Mouse (Mus musculus): ENCODE results near the gene Upb1. TPM values are rescaled to one million over a fixed set of nuclear protein-coding genes. Genes with fewer than 3 reads are reported as not detected.
"Not testable (repeated sequence)": the region's sequence is repeated elsewhere in the genome, so short reads cannot be mapped to it uniquely, and the experiment has no call there.

The Upb1 gene
- polyA plus RNA-seq, 1 experiment from 2014 or later, result 0.52 TPM

GRCm38 (mm10) chr10:75448806-75449420 lies 48.0 kb downstream of the Upb1 start:
- ATAC-seq, result no peak
- WGBS, result 61% methylated on average over 6 of the region's 6 CpGs
- TF ChIP-seq CTCF (IDR thresholded peaks at IDR 0.05; ENCODE audit: low read depth), result no peak

DNA sequence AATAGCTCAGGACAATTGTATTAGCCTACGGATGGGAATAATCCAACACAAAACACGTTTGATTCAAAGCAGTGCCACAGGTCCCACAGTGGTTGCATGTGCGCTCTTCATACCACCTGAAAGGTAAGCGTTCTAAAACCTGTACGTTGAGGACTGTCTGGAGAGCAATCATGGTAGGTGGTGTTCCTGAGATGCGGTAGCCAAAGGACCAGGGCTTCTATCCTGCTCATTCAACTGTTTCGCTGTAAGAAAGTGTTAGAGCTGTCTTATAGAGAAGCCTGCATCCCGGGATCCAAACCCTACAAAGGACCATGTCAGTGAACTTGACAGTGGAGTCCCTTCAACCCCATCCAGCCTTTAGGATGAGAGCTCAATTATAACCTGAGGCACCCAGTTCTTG lies 49.4 kb downstream of the Upb1 start:
- H3K4me3 ChIP-seq (ENCODE audit: low read depth, low read length), result no peak overlapping the region
- H3K36me3 ChIP-seq (ENCODE audit: control insufficient read depth, insufficient read depth), result no peaks in the 10 kb centered on the region
- no peak overlapping the region for H3K27ac ChIP-seq (ENCODE audit: low read depth, low read length)
- no peak overlapping the region for H3K9ac ChIP-seq (ENCODE audit: low read depth, low read length)
- ATAC-seq, result no peak
- H3K27me3 ChIP-seq (replicated peaks; ENCODE audit: control insufficient read depth, insufficient read depth, low read length), result no peaks in the 10 kb centered on the region
- no peak for TF ChIP-seq CTCF (IDR thresholded peaks at IDR 0.05; ENCODE audit: low read depth)
- H3K4me1 ChIP-seq (replicated peaks; ENCODE audit: control insufficient read depth, insufficient read depth, low read length), result 0 out of 2 replicates have a peak, but pooled peaks cover 3% of the 10 kb centered on the region
- no peaks in the 10 kb centered on the region for H3K9me3 ChIP-seq (ENCODE audit: control insufficient read depth)
- WGBS, result 89% methylated on average over 8 of the region's 8 CpGs
- no peak overlapping the region for H3K4me2 ChIP-seq (replicated peaks; ENCODE audit: low read depth)

More at GRCm38 (mm10) chr10:75448806-75449420, 48.0 kb downstream of the Upb1 start:
- H3K4me3 ChIP-seq (ENCODE audit: low read depth, low read length), result no peak overlapping the region
- no peak overlapping the region for H3K9ac ChIP-seq (ENCODE audit: low read depth, low read length)
- H3K27me3 ChIP-seq (replicated peaks; ENCODE audit: control insufficient read depth, insufficient read depth, low read length), result no peaks in the 10 kb centered on the region
- no peak overlapping the region for H3K4me2 ChIP-seq (replicated peaks; ENCODE audit: low read depth)
- 0 out of 2 replicates have a peak, but pooled peaks cover 3% of the 10 kb centered on the region for H3K4me1 ChIP-seq (replicated peaks; ENCODE audit: control insufficient read depth, insufficient read depth, low read length)
- H3K9me3 ChIP-seq (ENCODE audit: control insufficient read depth), result no peaks in the 10 kb centered on the region
- H3K27ac ChIP-seq (ENCODE audit: low read depth, low read length), result no peak overlapping the region
- H3K36me3 ChIP-seq (ENCODE audit: control insufficient read depth, insufficient read depth), result no peaks in the 10 kb centered on the region

GRCm38 (mm10) chr10:75451036-75451786 lies 50.3 kb downstream of the Upb1 start:
- H3K4me1 ChIP-seq (replicated peaks; ENCODE audit: control insufficient read depth, insufficient read depth, low read length), result 0 out of 2 replicates have a peak, but pooled peaks cover 3% of the 10 kb centered on the region
- H3K27me3 ChIP-seq (replicated peaks; ENCODE audit: control insufficient read depth, insufficient read depth, low read length), result no peaks in the 10 kb centered on the region
- no peaks in the 10 kb centered on the region for H3K36me3 ChIP-seq (ENCODE audit: control insufficient read depth, insufficient read depth)
- 51% methylated on average over 10 of the region's 10 CpGs for WGBS
- no peak for TF ChIP-seq CTCF (IDR thresholded peaks at IDR 0.05; ENCODE audit: low read depth)
- ATAC-seq, result no peak
- no peak overlapping the region for H3K4me2 ChIP-seq (replicated peaks; ENCODE audit: low read depth)
- H3K9ac ChIP-seq (ENCODE audit: low read depth, low read length), result no peak overlapping the region
- H3K4me3 ChIP-seq (ENCODE audit: low read depth, low read length), result no peak overlapping the region
- H3K9me3 ChIP-seq (ENCODE audit: control insufficient read depth), result no peaks in the 10 kb centered on the region
- H3K27ac ChIP-seq (ENCODE audit: low read depth, low read length), result no peak overlapping the region

- not testable (repeated sequence) for H3K36me3 ChIP-seq (ENCODE audit: control insufficient read depth, insufficient read depth); H3K27ac ChIP-seq (ENCODE audit: low read depth, low read length); H3K27me3 ChIP-seq (replicated peaks; ENCODE audit: control insufficient read depth, insufficient read depth, low read length); H3K4me1 ChIP-seq (replicated peaks; ENCODE audit: control insufficient read depth, insufficient read depth, low read length); H3K9ac ChIP-seq (ENCODE audit: low read depth, low read length); H3K9me3 ChIP-seq (ENCODE audit: control insufficient read depth); H3K4me2 ChIP-seq (replicated peaks; ENCODE audit: low read depth); H3K4me3 ChIP-seq (ENCODE audit: low read depth, low read length)
- peak; percentile 51; the same call in 1 of the 2 replicates for ATAC-seq
- WGBS, result 51% methylated on average over 10 of the region's 18 CpGs
These were observed 55.3 kb downstream of the Upb1 start for GRCm38 (mm10) chr10:75456061-75456831.

- no peak for ATAC-seq
- no peaks in the 10 kb centered on the region for H3K36me3 ChIP-seq (ENCODE audit: control insufficient read depth, insufficient read depth)
- no peaks in the 10 kb centered on the region for H3K27me3 ChIP-seq (replicated peaks; ENCODE audit: control insufficient read depth, insufficient read depth, low read length)
- H3K9me3 ChIP-seq (ENCODE audit: control insufficient read depth), result no peaks in the 10 kb centered on the region
- no peak overlapping the region for H3K9ac ChIP-seq (ENCODE audit: low read depth, low read length)
- no peak overlapping the region for H3K4me2 ChIP-seq (replicated peaks; ENCODE audit: low read depth)
- 74% methylated on average over 1 of the region's 1 CpGs for WGBS
- no peaks in the 10 kb centered on the region for H3K4me1 ChIP-seq (replicated peaks; ENCODE audit: control insufficient read depth, insufficient read depth, low read length)
- H3K27ac ChIP-seq (ENCODE audit: low read depth, low read length), result no peak overlapping the region
- no peak overlapping the region for H3K4me3 ChIP-seq (ENCODE audit: low read depth, low read length)
- no peak for TF ChIP-seq CTCF (IDR thresholded peaks at IDR 0.05; ENCODE audit: low read depth)
These were observed 56.9 kb downstream of the Upb1 start for GRCm38 (mm10) chr10:75457852-75458251.

DNA sequence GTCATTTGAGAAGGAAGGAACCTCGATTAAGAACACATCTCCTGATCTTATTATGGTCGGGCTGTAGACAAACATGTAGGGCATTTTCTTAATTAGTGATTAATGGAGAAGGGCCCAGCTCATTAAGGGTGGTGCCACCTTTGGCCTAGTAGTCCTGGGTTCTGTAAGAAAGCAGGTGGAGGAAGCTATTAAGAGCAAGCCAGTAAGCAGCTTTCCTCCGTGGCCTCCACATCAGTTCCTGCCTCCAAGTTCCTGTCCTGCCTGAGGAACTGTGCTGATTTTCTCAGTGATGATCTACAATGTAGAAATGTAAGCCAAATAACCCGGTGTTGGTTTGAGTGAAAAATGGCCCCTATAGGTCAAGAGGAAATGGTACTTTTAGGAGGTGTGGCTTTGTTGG lies 57.4 kb downstream of the Upb1 start:
- WGBS, result 76% methylated on average over 4 of the region's 4 CpGs
- no peak for TF ChIP-seq CTCF (IDR thresholded peaks at IDR 0.05; ENCODE audit: low read depth)
- Histone ChIP-seq H3K27ac (ENCODE audit: low read depth, low read length) (no peak overlapping the region), H3K9me3 (ENCODE audit: control insufficient read depth) (no peaks in the 10 kb centered on the region), H3K27me3 (replicated peaks; ENCODE audit: control insufficient read depth, insufficient read depth, low read length) (no peaks in the 10 kb centered on the region), H3K4me1 (replicated peaks; ENCODE audit: control insufficient read depth, insufficient read depth, low read length) (no peaks in the 10 kb centered on the region), H3K4me2 (replicated peaks; ENCODE audit: low read depth) (no peak overlapping the region), H3K36me3 (ENCODE audit: control insufficient read depth, insufficient read depth) (no peaks in the 10 kb centered on the region), H3K4me3 (ENCODE audit: low read depth, low read length) (no peak overlapping the region), H3K9ac (ENCODE audit: low read depth, low read length) (no peak overlapping the region)
- no peak for ATAC-seq
